Mouse (Mus musculus) layer of hippocampus, adult 18-20 months (tissue): ENCODE measurements around the gene Sele. TPM values are rescaled to one million over a fixed set of nuclear protein-coding genes. Genes with fewer than 3 reads are reported as not detected.
"Not testable (repeated sequence)": the region's sequence is repeated elsewhere in the genome, so short reads cannot be mapped to it uniquely, and the experiment has no call there.

Source experiments
- DNase-seq, 2 experiments: peaks; one replicate each; pipeline ENCODE4 v3.0.0; 2022; ENCODE audit warnings: low spot score in 2 of 2
- long read RNA-seq: library from polyadenylated mRNA; stranded (forward); transcript quantifications from one replicate; pipeline ENCODE4 v2.0.0, GENCODE M21; 2021
- total RNA-seq, 2 experiments: library from RNA; stranded (reverse); gene quantifications; 2 replicates each; pipeline ENCODE4 v1.2.3; 2021

The Sele gene
- total RNA-seq: not detected
- long read RNA-seq: 0 reads

- no peak for DNase-seq
Measured at GRCm38 (mm10) chr1:164047934-164048333, at the start of gene Sele. Sele (plus strand) TSS chr1:164048234.

GRCm38 (mm10) chr1:164001831-164002452 lies 46.1 kb upstream of the Sele start:
- no peak for DNase-seq

- DNase-seq: no peak
Measured at GRCm38 (mm10) chr1:164004311-164004710, 43.7 kb upstream of the Sele start.

GRCm38 (mm10) chr1:164009235-164009634 lies 38.8 kb upstream of the Sele start:
- DNase-seq: no peak

GRCm38 (mm10) chr1:164014616-164015015 lies 33.4 kb upstream of the Sele start:
- DNase-seq: no peak

GRCm38 (mm10) chr1:164018221-164018896 lies 29.7 kb upstream of the Sele start:
- DNase-seq: no peak

- no peak for DNase-seq
Measured at GRCm38 (mm10) chr1:164019789-164020188, 28.2 kb upstream of the Sele start.

- not testable (repeated sequence) for DNase-seq
Measured at GRCm38 (mm10) chr1:164020746-164021145, 27.3 kb upstream of the Sele start.

- not testable (repeated sequence) for DNase-seq
Measured at GRCm38 (mm10) chr1:164022106-164022505, 25.9 kb upstream of the Sele start.

GRCm38 (mm10) chr1:164025685-164026084 lies 22.3 kb upstream of the Sele start:
- DNase-seq: no peak

- no peak for DNase-seq
Measured at GRCm38 (mm10) chr1:164027416-164027815, 20.6 kb upstream of the Sele start.

GRCm38 (mm10) chr1:164040385-164041135 lies 7.5 kb upstream of the Sele start:
- no peak for DNase-seq

GRCm38 (mm10) chr1:164043549-164043948 lies 4.5 kb upstream of the Sele start:
- no peak for DNase-seq

- no peak for DNase-seq
Measured at GRCm38 (mm10) chr1:164053561-164053960, 5.5 kb downstream of the Sele start.

GRCm38 (mm10) chr1:164054800-164055199 lies 6.8 kb downstream of the Sele start:
- DNase-seq: no peak

GRCm38 (mm10) chr1:164060071-164060470 lies 12.0 kb downstream of the Sele start:
- DNase-seq: no peak

GRCm38 (mm10) chr1:164061278-164061677 lies 13.2 kb downstream of the Sele start:
- DNase-seq: peak in 1 of 2 experiments; percentile 6

GRCm38 (mm10) chr1:164061925-164062324 lies 13.9 kb downstream of the Sele start, which contains the start of gene Sell:
Sell (plus strand) TSS chr1:164061982.
- DNase-seq: no peak

GRCm38 (mm10) chr1:164062856-164063255 lies 14.8 kb downstream of the Sele start:
- DNase-seq: no peak

GRCm38 (mm10) chr1:164063745-164064144 lies 15.7 kb downstream of the Sele start:
- DNase-seq: no peak

GRCm38 (mm10) chr1:164069261-164069660 lies 21.2 kb downstream of the Sele start:
- no peak for DNase-seq

- no peak for DNase-seq
Measured at GRCm38 (mm10) chr1:164070461-164070860, 22.4 kb downstream of the Sele start.
